Mouse (Mus musculus) cortical plate, adult 2 months (tissue): ENCODE results near the gene Ripply2.

Experiments
- CTCF ChIP-seq: fragments of 200-500 bp; IDR thresholded peaks from 2 replicates; pipeline ENCODE4 v1.5.1; 2011; ENCODE audit warnings: mild to moderate bottlenecking, control low read depth, low read length; ENCODE audit not compliant: insufficient read depth; ENCODE audit errors: extremely low read depth
- POLR2A ChIP-seq: fragments of 200-500 bp; IDR thresholded peaks from 2 replicates; pipeline ENCODE4 v1.6.1; 2011; ENCODE audit warnings: mild to moderate bottlenecking, low read length, control low read depth; ENCODE audit not compliant: insufficient read depth; ENCODE audit errors: extremely low read depth

GRCm38 (mm10) chr9:86981551-86981950 is 33.8 kb upstream of the Ripply2 start:
- TF ChIP-seq POLR2A (no peak), CTCF (no peak)
